Mouse (Mus musculus): ENCODE data around the gene Itpk1. TPM values are rescaled to one million over a fixed set of nuclear protein-coding genes. Genes with fewer than 3 reads are reported as not detected.

Itpk1 gene
- total RNA-seq, 2 experiments from 2014 or later, result 0.98 TPM; not detected in 1

- no peak for ATAC-seq (replicated peaks; ENCODE audit: low FRiP score, poor library complexity, severe bottlenecking)
Observed at GRCm38 (mm10) chr12:102607808-102608517, 96.8 kb downstream of the Itpk1 start.

- no peak for ATAC-seq (replicated peaks; ENCODE audit: low FRiP score, poor library complexity, severe bottlenecking)
Observed at GRCm38 (mm10) chr12:102607066-102607465, 97.7 kb downstream of the Itpk1 start.

DNA sequence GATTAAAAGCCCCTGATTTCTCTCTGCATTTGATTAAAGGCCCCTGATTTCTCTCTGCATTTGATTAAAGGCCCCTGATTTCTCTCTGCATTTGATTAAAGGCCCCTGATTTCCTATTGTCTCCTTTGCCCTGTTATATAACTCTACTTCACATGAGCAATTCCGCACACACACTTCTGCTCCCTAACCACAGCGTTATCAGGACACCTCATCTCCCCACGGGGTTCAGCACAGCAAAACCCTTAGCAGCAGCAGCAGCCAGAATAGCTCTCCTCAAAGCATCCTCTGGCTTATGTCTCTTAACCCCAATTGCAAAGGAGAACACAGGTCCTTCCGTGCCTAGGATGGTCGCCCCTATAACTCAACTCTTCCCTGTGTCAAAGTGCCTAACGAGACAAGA lies 99.1 kb downstream of the Itpk1 start:
- no peak for ATAC-seq (replicated peaks; ENCODE audit: low FRiP score, poor library complexity, severe bottlenecking)

DNA sequence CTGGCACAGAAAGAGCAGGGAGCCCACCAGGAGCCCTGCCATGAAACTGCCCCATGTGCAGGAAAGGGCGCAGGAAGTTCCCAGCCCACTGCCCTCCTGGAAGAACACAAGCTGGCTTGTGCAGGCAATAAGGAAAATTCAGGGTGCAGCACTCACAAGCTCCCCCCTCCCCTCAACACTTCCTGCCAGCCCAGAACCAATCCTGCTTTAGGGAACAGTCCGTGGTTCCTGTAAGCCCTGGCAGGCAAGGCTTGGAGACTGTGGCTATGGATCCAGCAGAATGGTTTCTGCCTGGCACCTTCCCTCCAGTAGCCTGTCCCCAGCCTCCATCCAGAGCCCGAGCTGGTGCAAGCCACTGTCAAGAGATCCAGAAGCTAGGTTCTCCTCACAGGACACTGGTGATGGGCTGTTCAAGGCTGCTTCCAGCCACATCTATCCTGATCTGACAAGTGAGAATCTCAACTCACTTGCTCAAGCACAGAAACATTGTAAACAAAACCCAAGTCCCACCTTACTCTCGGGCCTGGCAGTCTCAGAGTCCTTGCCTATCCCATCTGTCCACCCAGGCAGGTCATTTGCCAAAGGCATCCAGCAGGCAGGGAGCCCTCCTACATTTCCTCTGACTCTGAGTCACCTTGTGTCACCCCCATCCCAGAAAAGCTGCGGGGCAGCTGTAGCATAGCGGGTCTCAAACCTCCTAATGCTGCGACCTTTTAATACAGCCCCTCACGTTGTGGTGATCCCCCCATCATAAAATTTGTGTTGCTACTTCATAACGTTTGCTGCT lies 102.3 kb downstream of the Itpk1 start:
- no peak for ATAC-seq (replicated peaks; ENCODE audit: low FRiP score, poor library complexity, severe bottlenecking)

DNA sequence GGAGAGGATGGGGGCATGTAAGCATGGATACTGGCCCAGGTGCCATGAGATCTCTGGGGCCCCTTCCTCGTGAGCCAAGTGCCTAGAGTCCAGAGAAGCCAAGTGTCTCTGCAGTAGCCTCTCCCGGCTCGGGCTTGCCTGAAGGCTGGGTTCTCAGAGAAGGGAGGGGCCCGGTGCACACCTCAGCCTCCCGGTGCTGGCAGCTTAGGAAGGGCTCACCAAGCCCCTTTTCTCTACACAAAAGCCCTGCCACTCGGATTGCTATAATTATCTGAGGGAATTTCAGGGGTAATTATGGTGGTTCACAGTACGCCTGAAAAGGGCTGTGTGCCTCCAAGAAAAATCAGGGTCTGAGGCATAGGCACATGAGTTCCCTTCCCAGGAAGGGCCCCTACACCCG lies 102.9 kb downstream of the Itpk1 start:
- no peak for ATAC-seq (replicated peaks; ENCODE audit: low FRiP score, poor library complexity, severe bottlenecking)

- no peak for ATAC-seq (replicated peaks; ENCODE audit: low FRiP score, poor library complexity, severe bottlenecking)
Observed at GRCm38 (mm10) chr12:102600345-102600744, 104.4 kb downstream of the Itpk1 start.

DNA sequence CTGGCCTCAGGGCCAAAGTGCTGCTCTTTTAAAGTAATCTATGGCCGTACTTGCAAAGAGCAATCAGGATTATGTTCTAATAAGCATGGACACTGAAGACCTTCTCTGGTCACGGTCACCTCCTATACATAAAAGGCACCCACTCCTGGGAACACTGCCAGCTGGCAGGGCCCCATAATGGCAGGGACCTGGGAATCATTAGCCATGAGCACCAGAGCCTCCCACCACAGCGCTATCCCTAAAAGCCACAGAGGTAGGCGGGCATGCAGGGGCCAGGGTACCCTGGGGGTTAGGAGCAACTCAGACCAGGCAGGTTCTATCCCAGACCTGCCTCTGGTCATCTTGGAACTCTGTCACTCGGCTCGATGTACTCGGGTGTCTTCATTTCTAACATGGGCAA lies 104.9 kb downstream of the Itpk1 start:
- no peak for ATAC-seq (replicated peaks; ENCODE audit: low FRiP score, poor library complexity, severe bottlenecking)

DNA sequence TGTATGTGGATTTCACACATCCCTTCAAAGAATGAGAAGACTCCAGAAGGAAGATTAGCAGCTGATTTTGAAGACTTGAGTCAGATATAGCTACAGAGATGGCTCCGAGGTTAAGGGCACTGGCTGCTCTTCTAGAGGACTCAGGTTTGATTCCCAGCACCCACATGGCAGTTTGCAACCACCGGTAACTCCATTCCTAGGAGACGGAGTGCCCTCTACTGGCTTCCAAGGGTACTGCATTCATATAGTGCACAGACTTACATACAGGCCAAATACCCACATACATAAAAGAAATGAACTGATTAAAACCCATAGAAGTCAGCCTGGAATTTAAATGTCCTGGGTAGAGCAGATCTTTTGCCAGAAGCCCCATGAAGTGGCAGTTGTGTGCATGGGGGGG lies 106.2 kb downstream of the Itpk1 start:
- ATAC-seq (replicated peaks; ENCODE audit: low FRiP score, poor library complexity, severe bottlenecking), result no peak

DNA sequence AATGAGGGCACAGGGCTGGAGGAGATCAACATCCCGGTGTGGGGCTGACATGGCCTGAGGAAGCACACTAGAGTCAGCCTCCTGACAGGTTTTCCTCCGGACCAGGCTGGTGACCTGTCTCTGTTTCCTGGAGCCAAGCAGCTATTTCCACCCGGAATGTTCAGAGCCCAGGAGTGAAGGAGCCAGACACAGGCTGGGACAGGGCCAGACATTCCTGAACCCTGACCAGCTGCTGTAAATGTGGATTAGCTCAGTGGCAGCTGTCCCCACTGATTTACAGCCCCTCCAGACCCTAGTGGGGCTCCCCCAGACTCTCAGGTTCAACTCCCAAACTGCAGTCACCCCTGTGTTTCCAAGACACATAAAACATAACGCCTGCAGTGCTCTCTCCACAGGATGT lies 107.3 kb downstream of the Itpk1 start:
- ATAC-seq (replicated peaks; ENCODE audit: low FRiP score, poor library complexity, severe bottlenecking), result no peak

DNA sequence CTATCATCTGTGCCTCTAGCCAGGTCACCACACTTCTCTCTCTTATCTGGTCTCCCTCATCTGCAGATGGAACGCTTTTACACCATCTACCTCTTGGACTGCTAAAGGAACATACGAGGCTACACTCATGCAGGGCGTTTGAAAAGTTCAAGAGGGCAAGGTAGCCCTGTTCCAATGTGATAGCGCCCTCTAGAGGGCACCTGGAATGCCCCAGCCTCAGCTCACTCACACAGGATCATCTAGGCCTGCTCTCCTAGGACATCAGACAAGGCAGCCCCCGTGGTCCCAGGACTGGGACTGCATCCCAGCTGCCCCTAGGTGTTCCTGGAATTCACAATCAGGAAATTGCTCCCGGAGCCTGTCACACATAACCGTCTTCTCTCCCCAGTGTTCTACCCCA lies 108.3 kb downstream of the Itpk1 start:
- no peak for ATAC-seq (replicated peaks; ENCODE audit: low FRiP score, poor library complexity, severe bottlenecking)

DNA sequence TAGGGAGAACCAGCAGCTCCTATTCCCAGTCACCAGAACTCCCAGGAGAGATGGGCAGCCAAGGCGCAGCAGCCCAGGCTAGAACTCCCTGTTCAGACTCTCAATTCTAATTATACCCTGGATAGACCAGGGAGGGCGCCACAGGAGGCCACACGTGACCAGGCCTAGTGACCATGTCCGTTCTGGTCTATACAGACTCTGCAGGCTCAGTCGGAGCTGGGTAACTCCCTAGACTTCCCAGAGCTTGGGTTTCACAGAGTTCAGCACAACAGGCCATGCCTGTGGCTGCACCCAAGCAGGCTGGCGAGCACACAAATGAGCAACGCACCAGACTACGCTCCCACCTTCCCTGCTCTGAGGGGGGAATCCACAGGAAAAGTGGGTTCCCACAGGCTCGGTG lies 110.1 kb downstream of the Itpk1 start:
- no peak for ATAC-seq (replicated peaks; ENCODE audit: low FRiP score, poor library complexity, severe bottlenecking)

DNA sequence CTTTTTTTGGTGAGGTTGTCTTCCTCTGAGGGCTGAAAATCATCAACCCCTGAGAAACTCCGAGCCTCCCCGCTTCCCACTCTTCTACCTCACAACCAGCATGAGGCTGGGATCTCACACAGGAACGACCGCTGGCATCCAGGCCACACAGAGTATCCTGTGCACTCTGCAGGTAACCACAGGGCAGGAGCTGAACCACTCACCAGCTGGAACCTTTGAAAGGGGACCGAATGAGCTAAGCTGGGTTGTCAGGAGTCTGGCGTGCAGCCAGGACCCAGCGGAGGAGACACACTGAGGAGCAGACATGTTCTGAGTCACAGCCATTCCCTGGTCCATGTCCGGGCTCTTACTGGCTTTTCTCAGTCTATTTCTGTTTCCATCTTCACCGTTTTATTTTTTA lies 111.0 kb downstream of the Itpk1 start:
- no peak for ATAC-seq (replicated peaks; ENCODE audit: low FRiP score, poor library complexity, severe bottlenecking)

GRCm38 (mm10) chr12:102590711-102591360 lies 113.9 kb downstream of the Itpk1 start:
- no peak for ATAC-seq (replicated peaks; ENCODE audit: low FRiP score, poor library complexity, severe bottlenecking)

GRCm38 (mm10) chr12:102587106-102587505 lies 117.6 kb downstream of the Itpk1 start:
- ATAC-seq (replicated peaks; ENCODE audit: low FRiP score, poor library complexity, severe bottlenecking), result no peak

- ATAC-seq (replicated peaks; ENCODE audit: low FRiP score, poor library complexity, severe bottlenecking), result no peak
Observed at GRCm38 (mm10) chr12:102586286-102586881, 118.3 kb downstream of the Itpk1 start.

DNA sequence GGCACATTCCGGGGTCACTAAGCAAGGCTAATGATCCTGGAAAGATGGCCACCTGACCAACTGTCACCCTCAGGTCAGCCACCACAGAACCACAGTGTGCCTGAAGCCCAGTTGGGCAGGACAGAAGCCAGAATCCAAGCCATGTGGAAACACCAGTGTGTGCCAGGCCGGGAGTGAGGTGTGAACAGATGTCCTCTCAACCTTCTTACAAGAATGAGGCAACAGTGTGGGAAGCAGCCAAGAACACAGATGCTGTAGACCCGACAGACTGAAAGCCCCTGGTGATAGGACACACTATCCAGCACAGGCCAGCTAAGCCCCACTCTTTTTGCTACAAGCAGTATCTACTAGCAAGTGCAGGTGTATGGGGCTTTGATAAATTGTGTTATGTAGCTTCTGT lies 119.3 kb downstream of the Itpk1 start:
- no peak for ATAC-seq (replicated peaks; ENCODE audit: low FRiP score, poor library complexity, severe bottlenecking)

- no peak for ATAC-seq (replicated peaks; ENCODE audit: low FRiP score, poor library complexity, severe bottlenecking)
Observed at GRCm38 (mm10) chr12:102582441-102582840, 122.3 kb downstream of the Itpk1 start.

GRCm38 (mm10) chr12:102581579-102582196 lies 123.0 kb downstream of the Itpk1 start:
- ATAC-seq (replicated peaks; ENCODE audit: low FRiP score, poor library complexity, severe bottlenecking), result no peak

DNA sequence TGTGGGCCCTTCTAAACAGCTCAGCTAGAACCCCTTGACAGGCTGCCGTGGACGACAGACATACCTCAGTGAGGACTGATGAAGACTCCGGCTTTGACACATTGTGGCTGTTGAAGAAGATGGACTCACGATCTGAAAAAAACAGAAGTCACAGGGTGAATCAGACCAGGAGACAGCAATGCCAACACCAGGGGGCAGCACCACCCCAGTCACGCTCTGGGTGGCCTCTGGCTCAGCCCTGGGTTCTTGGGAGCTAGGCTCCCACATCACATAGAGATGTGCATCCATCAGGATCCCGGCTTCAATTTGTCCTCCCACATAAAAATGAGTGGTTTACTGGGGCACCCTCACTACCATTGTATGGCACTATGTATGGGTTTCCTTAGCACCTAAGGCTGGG lies 125.7 kb downstream of the Itpk1 start:
- no peak for ATAC-seq (replicated peaks; ENCODE audit: low FRiP score, poor library complexity, severe bottlenecking)

Measured in erythroid progenitor cell, adult 5-6 weeks (primary cell).